Mouse (Mus musculus) monocyte, adult 2 months (primary cell): ENCODE measurements around the gene Rgl3.

Experiments used
- DNase-seq, 2 experiments: peaks; one replicate each; pipeline ENCODE4 v3.0.0; 2022; ENCODE audit warnings: low spot score in 2 of 2, low read depth in 1 of 2

The Rgl3 gene

GRCm38 (mm10) chr9:21948790-21949189 is 40.5 kb downstream of the Rgl3 start:
- DNase-seq = no peak

GRCm38 (mm10) chr9:21948146-21948545 is 41.1 kb downstream of the Rgl3 start:
- no peak for DNase-seq

- no peak for DNase-seq
Measured at GRCm38 (mm10) chr9:21947540-21948130, 41.6 kb downstream of the Rgl3 start.

- no peak for DNase-seq
Measured at GRCm38 (mm10) chr9:21944267-21944666, 45.0 kb downstream of the Rgl3 start.

GRCm38 (mm10) chr9:21943638-21944037 is 45.6 kb downstream of the Rgl3 start:
- DNase-seq = no peak

GRCm38 (mm10) chr9:21943046-21943445 is 46.2 kb downstream of the Rgl3 start:
- no peak for DNase-seq

- no peak for DNase-seq
Measured at GRCm38 (mm10) chr9:21938234-21938855, 50.9 kb downstream of the Rgl3 start.

- no peak for DNase-seq
Measured at GRCm38 (mm10) chr9:21937711-21938175, 51.5 kb downstream of the Rgl3 start.

- peak; percentile 72 to 79 for DNase-seq
Measured at GRCm38 (mm10) chr9:21936692-21937570, 52.3 kb downstream of the Rgl3 start, which contains the start of gene Plppr2. Gene Plppr2 (plus strand): TSS chr9:21937033.

- DNase-seq = no peak
Measured at GRCm38 (mm10) chr9:21935466-21936131, 53.6 kb downstream of the Rgl3 start.

- no peak for DNase-seq
Measured at GRCm38 (mm10) chr9:21934021-21934420, 55.2 kb downstream of the Rgl3 start.

- no peak for DNase-seq
Measured at GRCm38 (mm10) chr9:21932445-21933137, 56.7 kb downstream of the Rgl3 start.

GRCm38 (mm10) chr9:21932006-21932405 is 57.2 kb downstream of the Rgl3 start:
- no peak for DNase-seq

- DNase-seq = no peak
Measured at GRCm38 (mm10) chr9:21929208-21929607, 60.0 kb downstream of the Rgl3 start.

GRCm38 (mm10) chr9:21927208-21927753 is 62.0 kb downstream of the Rgl3 start, which contains the start of the genes Ccdc159 and Tmem205:
Gene Ccdc159 (plus strand): TSS chr9:21927471.
Gene Tmem205 (minus strand): TSS chr9:21927556.
- peak; percentile 24 to 57 for DNase-seq

GRCm38 (mm10) chr9:21926784-21927183 is 62.5 kb downstream of the Rgl3 start:
- no peak for DNase-seq

GRCm38 (mm10) chr9:21926155-21926554 is 63.1 kb downstream of the Rgl3 start:
- no peak for DNase-seq

GRCm38 (mm10) chr9:21925506-21925905 is 63.7 kb downstream of the Rgl3 start:
- no peak for DNase-seq

GRCm38 (mm10) chr9:21925034-21925433 is 64.2 kb downstream of the Rgl3 start:
- no peak for DNase-seq

GRCm38 (mm10) chr9:21924099-21924493 is 65.2 kb downstream of the Rgl3 start:
- peak; percentile 66 to 79 for DNase-seq
